ENCODE assay signal across 18 mouse cellular contexts in the genomic region with DNA sequence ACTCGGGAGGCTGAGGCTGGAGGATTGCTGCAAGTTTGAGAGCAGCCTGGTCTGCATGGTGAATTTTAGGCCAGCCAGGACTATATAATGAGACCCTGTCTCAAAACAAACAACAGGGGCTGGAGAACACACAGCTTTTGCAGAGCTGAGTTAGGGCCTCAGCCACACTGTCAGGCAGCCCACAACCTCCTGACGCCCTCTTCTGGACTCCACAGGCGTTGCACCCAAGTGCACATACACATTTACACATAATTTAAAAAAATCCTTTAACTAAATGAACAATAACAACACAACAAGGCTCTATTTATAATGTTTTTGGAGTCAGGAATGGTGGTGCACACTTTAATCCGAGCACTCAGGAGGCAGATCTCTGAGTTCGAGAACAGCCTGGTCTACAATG. TPM values are rescaled to one million over a fixed set of nuclear protein-coding genes. Genes with fewer than 3 reads are reported as not detected.
A peak's percentile ranks its signal among the peaks of the same experiment; 100 is the strongest.
DNase-seq lines count a peak whose midpoint lies in the region; ATAC-seq and TF ChIP-seq lines count a peak whose summit lies in the region.
"Had no signal": no experiment of that assay in that cellular context is flagged by ENCODE, and none has a peak within 500 bp of the region (broad histone marks: within the 10 kb centered on the region; RNA-seq: fewer than 3 reads in every experiment).

No protein-coding gene starts in this region.

- no peaks in the 10 kb centered on the region for H3K27me3 ChIP-seq in heart, embryonic 11.5 days (ENCODE audit: control insufficient read depth, insufficient read depth, low read length)
- H3K27me3 ChIP-seq in liver, embryonic 14.5 days (ENCODE audit: control insufficient read depth, insufficient read depth, low read length), result no peaks in the 10 kb centered on the region
- H3K27me3 ChIP-seq in liver, embryonic 12.5 days (replicated peaks), result no peaks in the 10 kb centered on the region
- no peaks in the 10 kb centered on the region for H3K27me3 ChIP-seq in splenic B cell, adult 2 months (ENCODE audit: control insufficient read depth, insufficient read depth, low read length, poor library complexity, severe bottlenecking)
- H3K27me3 ChIP-seq: limb, embryonic 15.5 days; neural tube, embryonic 12.5 days had no signal

- 0 out of 2 replicates have a peak, but pooled peaks cover 3% of the 10 kb centered on the region for H3K9me3 ChIP-seq in heart, embryonic 11.5 days (replicated peaks; ENCODE audit: control insufficient read depth, low read length)
- no peaks in the 10 kb centered on the region for H3K9me3 ChIP-seq in liver, embryonic 14.5 days (ENCODE audit: control insufficient read depth, low read length)
- H3K9me3 ChIP-seq in liver, embryonic 12.5 days (replicated peaks), result no peaks in the 10 kb centered on the region
- H3K9me3 ChIP-seq: heart, embryonic 10.5 days; limb, embryonic 15.5 days; neural tube, embryonic 12.5 days had no signal

- H3K27ac ChIP-seq in heart, embryonic 11.5 days (ENCODE audit: low read depth, low read length), result no peak overlapping the region
- H3K27ac ChIP-seq in liver, embryonic 14.5 days, result no peak overlapping the region
- H3K27ac ChIP-seq in liver, embryonic 12.5 days, result no peak overlapping the region
- H3K27ac ChIP-seq: heart, embryonic 10.5 days; limb, embryonic 15.5 days; neural tube, embryonic 12.5 days had no signal

- peak; percentile 82 for DNase-seq in heart, adult 11 months
- no peak for DNase-seq in liver, embryonic 14.5 days (ENCODE audit: low read depth in 3 of 3, low spot score in 3 of 3)
- peak; percentile 8 for DNase-seq in thymus, postnatal 14 days
- DNase-seq in thymus, postnatal 25 days, result no peak
- peak; percentile 24 for DNase-seq in splenic B cell, adult 2 months (ENCODE audit: low read depth, low spot score)
- DNase-seq in frontal cortex, postnatal 25 days (ENCODE audit: low spot score in 2 of 2), result no peak
- DNase-seq: cerebellum, postnatal 14 days; forebrain, postnatal 0 days; gastrocnemius, postnatal 10 days; heart, postnatal 36 days; right cerebral cortex, postnatal 4 days had no signal

- H3K4me3 ChIP-seq in heart, embryonic 11.5 days (ENCODE audit: low read depth, low read length), result no peak overlapping the region
- no peak overlapping the region for H3K4me3 ChIP-seq in liver, embryonic 14.5 days (ENCODE audit: insufficient read depth in 1 of 2, low read depth in 2 of 2, low read length in 2 of 2)
- no peak overlapping the region for H3K4me3 ChIP-seq in liver, embryonic 12.5 days
- H3K4me3 ChIP-seq: erythroblast, embryonic 14.5 days; heart, embryonic 10.5 days; limb, embryonic 15.5 days; neural tube, embryonic 12.5 days had no signal

- no peak overlapping the region for H3K4me2 ChIP-seq in heart, embryonic 11.5 days
- no peak overlapping the region for H3K4me2 ChIP-seq in liver, embryonic 14.5 days (ENCODE audit: low read depth)
- no peak overlapping the region for H3K4me2 ChIP-seq in liver, embryonic 12.5 days
- H3K4me2 ChIP-seq: limb, embryonic 15.5 days; neural tube, embryonic 12.5 days had no signal

- TF ChIP-seq EP300 in liver, embryonic 14.5 days (IDR thresholded peaks at IDR 0.05; ENCODE audit: low read depth), result no peak

- no peak for ATAC-seq in heart, embryonic 11.5 days (replicated peaks; ENCODE audit: insufficient number of reproducible peaks, low FRiP score, low TSS enrichment)
- ATAC-seq in liver, embryonic 14.5 days (ENCODE audit: insufficient read depth), result no peak
- ATAC-seq in liver, embryonic 12.5 days, result no peak
- ATAC-seq: forebrain, postnatal 0 days; midbrain, embryonic 16.5 days had no signal

- no peaks in the 10 kb centered on the region for H3K36me3 ChIP-seq in heart, embryonic 11.5 days (ENCODE audit: control insufficient read depth, insufficient read depth, low read length)
- H3K36me3 ChIP-seq in liver, embryonic 14.5 days (replicated peaks; ENCODE audit: control insufficient read depth, insufficient read depth, low read depth), result no peaks in the 10 kb centered on the region
- no peaks in the 10 kb centered on the region for H3K36me3 ChIP-seq in liver, embryonic 12.5 days
- no peaks in the 10 kb centered on the region for H3K36me3 ChIP-seq in splenic B cell, adult 2 months (ENCODE audit: control insufficient read depth, insufficient read depth, low read length, poor library complexity, severe bottlenecking)
- H3K36me3 ChIP-seq: heart, embryonic 10.5 days; limb, embryonic 15.5 days; neural tube, embryonic 12.5 days had no signal

- TF ChIP-seq CTCF in liver, embryonic 14.5 days (IDR thresholded peaks at IDR 0.05; ENCODE audit: low read depth), result peak; percentile 51

- no peak overlapping the region for H3K9ac ChIP-seq in heart, embryonic 11.5 days (ENCODE audit: low read depth, low read length)
- H3K9ac ChIP-seq in liver, embryonic 14.5 days (replicated peaks), result no peak overlapping the region
- no peak overlapping the region for H3K9ac ChIP-seq in liver, embryonic 12.5 days
- H3K9ac ChIP-seq: forebrain, postnatal 0 days; limb, embryonic 15.5 days; neural tube, embryonic 12.5 days had no signal

- WGBS in heart, embryonic 11.5 days (ENCODE audit: insufficient replicate concordance), result 87% methylated on average over 5 of the region's 5 CpGs
- WGBS in liver, embryonic 14.5 days (ENCODE audit: insufficient replicate concordance), result 75% methylated on average over 5 of the region's 5 CpGs
- WGBS in liver, embryonic 12.5 days (ENCODE audit: insufficient replicate concordance), result 76% methylated on average over 5 of the region's 5 CpGs

- H3K4me1 ChIP-seq in heart, embryonic 11.5 days (ENCODE audit: control insufficient read depth, insufficient read depth, low read length), result no peaks in the 10 kb centered on the region
- H3K4me1 ChIP-seq in liver, embryonic 14.5 days (replicated peaks; ENCODE audit: control insufficient read depth in 2 of 2, insufficient read depth in 2 of 2, low read length in 1 of 2), result peaks cover 0 to 8% of the 10 kb centered on the region in 2 experiments; a peak in 2 of 4 replicates
- peaks cover 15% of the 10 kb centered on the region for H3K4me1 ChIP-seq in liver, embryonic 12.5 days
- H3K4me1 ChIP-seq: heart, embryonic 10.5 days; neural tube, embryonic 12.5 days had no signal

RNA-seq across cellular contexts. Expression of a gene that starts 7.9 kb away (rescaled TPM):
- 15.3 and 20.9 TPM in 2 replicates for polyA plus RNA-seq in heart, embryonic 11.5 days (2014; fragmentation: Nextera tagmentation; extraction: Ambion mirVana)
- polyA plus RNA-seq in liver, embryonic 14.5 days (2012; rRNA removed), result 3.4 and 4.3 TPM in 2 replicates
- 4.3 and 4.8 TPM in 2 replicates for polyA plus RNA-seq in liver, embryonic 14.5 days (2014; fragmentation: Nextera tagmentation; extraction: Ambion mirVana)
- 8.0 and 8.7 TPM in 2 replicates for polyA plus RNA-seq in liver, embryonic 12.5 days (2016; fragmentation: Nextera tagmentation; extraction: Ambion mirVana)

RNA-seq across cellular contexts. Expression of a gene that starts 36.9 kb away (rescaled TPM):
- 0.15 TPM in 1 of 2 replicates, not detected in the other for polyA plus RNA-seq in heart, embryonic 11.5 days (2014; fragmentation: Nextera tagmentation; extraction: Ambion mirVana)
- polyA plus RNA-seq in liver, embryonic 14.5 days (2012; rRNA removed), result not detected in 2 replicates
- polyA plus RNA-seq in liver, embryonic 14.5 days (2014; fragmentation: Nextera tagmentation; extraction: Ambion mirVana), result 0.11 TPM in 1 of 2 replicates, not detected in the other
- 0.19 TPM in 1 of 2 replicates, not detected in the other for polyA plus RNA-seq in liver, embryonic 12.5 days (2016; fragmentation: Nextera tagmentation; extraction: Ambion mirVana)
- polyA plus RNA-seq: erythroblast, embryonic 14.5 days had no signal

Comparison
In these comparisons a context has a peak if more than half of its experiments do, and no peak if none do; other contexts are left out.
1. DNase-seq: peak in heart, adult 11 months (single experiment), thymus, postnatal 14 days (single experiment) and splenic B cell, adult 2 months (single experiment); none in liver, embryonic 14.5 days (0 of 3), thymus, postnatal 25 days (single experiment) and frontal cortex, postnatal 25 days (0 of 2).